ENCODE assay signal across 8 mouse cellular contexts in the genomic region with DNA sequence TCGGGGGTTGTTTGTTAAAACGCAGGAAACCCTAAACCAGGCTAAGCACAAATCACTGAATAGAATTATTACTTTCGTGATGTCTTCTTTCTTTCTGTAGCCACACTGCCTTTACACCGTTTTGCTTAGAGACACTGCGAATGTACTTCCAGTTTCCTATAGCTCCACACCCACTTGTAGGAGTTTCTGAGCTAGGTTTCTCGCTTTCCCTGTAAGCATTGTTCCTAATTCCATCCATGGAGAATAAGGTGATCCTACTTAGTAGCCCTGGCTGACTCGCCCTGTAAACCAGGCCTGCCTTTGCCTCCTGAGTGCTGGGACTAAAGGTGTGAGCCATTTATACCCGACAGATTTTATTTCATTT. TPM values are rescaled to one million over a fixed set of nuclear protein-coding genes. Genes with fewer than 3 reads are reported as not detected.
DNase-seq lines count a peak whose midpoint lies in the region; ATAC-seq and TF ChIP-seq lines count a peak whose summit lies in the region.

No protein-coding gene starts in this region.

- no peaks in the 10 kb centered on the region for H3K9me3 ChIP-seq in hindbrain, embryonic 14.5 days (ENCODE audit: control insufficient read depth, low read length)
- H3K9me3 ChIP-seq in midbrain, embryonic 12.5 days = no peaks in the 10 kb centered on the region

- no peak for TF ChIP-seq POLR2A in kidney, adult 2 months (IDR thresholded peaks at IDR 0.05; ENCODE audit: low read depth, low read length)

- WGBS in kidney, adult 2 months = 8% methylated on average over 8 of the region's 8 CpGs
- 24% methylated on average over 8 of the region's 8 CpGs for WGBS in hindbrain, embryonic 14.5 days
- 22% methylated on average over 8 of the region's 8 CpGs for WGBS in midbrain, embryonic 12.5 days

- peak overlapping the region; percentile 95; the same call in 1 of the 2 replicates for H3K4me3 ChIP-seq in kidney, adult 2 months (ENCODE audit: insufficient read depth, low read depth, low read length)
- peak overlapping the region; percentile 59 for H3K4me3 ChIP-seq in hindbrain, embryonic 14.5 days (replicated peaks; ENCODE audit: low read length)
- H3K4me3 ChIP-seq in midbrain, embryonic 12.5 days = peak overlapping the region; percentile 59

- DNase-seq in kidney, adult 2 months = no peak
- DNase-seq in kidney, postnatal 14 days = no peak
- no peak for DNase-seq in hindbrain, embryonic 14.5 days (ENCODE audit: low spot score)
- no peak for DNase-seq in thymus, postnatal 25 days
- no peak for DNase-seq in spleen, postnatal 14 days (ENCODE audit: low spot score in 2 of 2)
- no peak for DNase-seq in left cerebral cortex, adult 18-20 months (ENCODE audit: low spot score in 2 of 2)

- H3K36me3 ChIP-seq in kidney, adult 2 months (ENCODE audit: control insufficient read depth, insufficient read depth, low read length) = no peaks in the 10 kb centered on the region
- H3K36me3 ChIP-seq in hindbrain, embryonic 14.5 days (replicated peaks; ENCODE audit: control insufficient read depth, insufficient read depth) = no peaks in the 10 kb centered on the region
- H3K36me3 ChIP-seq in midbrain, embryonic 12.5 days = no peaks in the 10 kb centered on the region

- peak overlapping the region; percentile 54 for H3K4me2 ChIP-seq in hindbrain, embryonic 14.5 days (replicated peaks)
- peak overlapping the region; percentile 55 for H3K4me2 ChIP-seq in midbrain, embryonic 12.5 days (replicated peaks)

- no peak overlapping the region for H3K9ac ChIP-seq in hindbrain, embryonic 14.5 days
- no peak overlapping the region for H3K9ac ChIP-seq in midbrain, embryonic 12.5 days (replicated peaks)

- no peaks in the 10 kb centered on the region for H3K4me1 ChIP-seq in kidney, adult 2 months (ENCODE audit: control insufficient read depth, insufficient read depth, low read length)
- 0 out of 2 replicates have a peak, but pooled peaks cover 6% of the 10 kb centered on the region for H3K4me1 ChIP-seq in hindbrain, embryonic 14.5 days (replicated peaks; ENCODE audit: control insufficient read depth, insufficient read depth, low read length)
- H3K4me1 ChIP-seq in midbrain, embryonic 12.5 days = 0 out of 2 replicates have a peak, but pooled peaks cover 7% of the 10 kb centered on the region

- ATAC-seq in common myeloid progenitor, adult 5-6 weeks (replicated peaks; ENCODE audit: low read depth, poor library complexity, severe bottlenecking) = peak; percentile 21; the same call in 1 of the 2 replicates
- peak; percentile 31; the same call in 1 of the 2 replicates for ATAC-seq in hindbrain, embryonic 14.5 days (ENCODE audit: low FRiP score)
- ATAC-seq in midbrain, embryonic 12.5 days (ENCODE audit: low FRiP score, low read depth) = peak; percentile 41

- peak overlapping the region; percentile 9; the same call in 1 of the 2 replicates for H3K27ac ChIP-seq in kidney, adult 2 months (ENCODE audit: insufficient read depth, low read depth, low read length)
- peak overlapping the region; percentile 21; the same call in 1 of the 2 replicates for H3K27ac ChIP-seq in hindbrain, embryonic 14.5 days
- no peak overlapping the region; the same call in 1 of the 2 replicates for H3K27ac ChIP-seq in midbrain, embryonic 12.5 days (replicated peaks)

- no peaks in the 10 kb centered on the region for H3K27me3 ChIP-seq in kidney, adult 2 months (replicated peaks; ENCODE audit: control insufficient read depth, insufficient read depth, low read length)
- H3K27me3 ChIP-seq in hindbrain, embryonic 14.5 days (ENCODE audit: control insufficient read depth, insufficient read depth, low read length) = peaks cover 57% of the 10 kb centered on the region
- peaks cover 50% of the 10 kb centered on the region for H3K27me3 ChIP-seq in midbrain, embryonic 12.5 days

- no peak for TF ChIP-seq CTCF in kidney, adult 2 months (conservative IDR thresholded peaks at IDR 0.05; ENCODE audit: insufficient read depth, insufficient read length, low read depth, low read length)

RNA-seq across cellular contexts. Expression of gene Kantr, which starts 0.4 kb away (rescaled TPM):
- polyA plus RNA-seq in kidney, adult 2 months (2012; rRNA removed) = 7.1 and 8.4 TPM in 2 replicates
- total RNA-seq in common myeloid progenitor, adult 5-6 weeks (2017) = 5.3 and 11.5 TPM in 2 replicates
- polyA plus RNA-seq in hindbrain, embryonic 14.5 days (2014; fragmentation: Nextera tagmentation; extraction: Ambion mirVana) = 30.3 and 35.4 TPM in 2 replicates
- 20.0 and 20.7 TPM in 2 replicates for polyA plus RNA-seq in midbrain, embryonic 12.5 days (2016; fragmentation: Nextera tagmentation; extraction: Ambion mirVana)
- total RNA-seq in left cerebral cortex, adult 18-20 months (2021) = 10 to 100 TPM; 56.0 to 60.3 TPM

RNA-seq across cellular contexts. Expression of gene Tspyl2, which starts 14.6 kb away (rescaled TPM):
- polyA plus RNA-seq in kidney, adult 2 months (2012; rRNA removed) = 16.5 and 19.1 TPM in 2 replicates
- 17.0 and 19.6 TPM in 2 replicates for total RNA-seq in common myeloid progenitor, adult 5-6 weeks (2017)
- polyA plus RNA-seq in hindbrain, embryonic 14.5 days (2014; fragmentation: Nextera tagmentation; extraction: Ambion mirVana) = 39.9 and 40.2 TPM in 2 replicates
- polyA plus RNA-seq in midbrain, embryonic 12.5 days (2016; fragmentation: Nextera tagmentation; extraction: Ambion mirVana) = 48.8 and 57.3 TPM in 2 replicates
- total RNA-seq in left cerebral cortex, adult 18-20 months (2021) = 100 to 1,000 TPM in 1 of 2 experiments, 10 to 100 TPM in 1; 98.9 to 109 TPM

RNA-seq across cellular contexts. Expression of gene Gpr173, which starts 40.8 kb away (rescaled TPM):
- polyA plus RNA-seq in kidney, adult 2 months (2012; rRNA removed) = 2.2 TPM in 2 replicates
- not detected in 2 replicates for total RNA-seq in common myeloid progenitor, adult 5-6 weeks (2017)
- 6.9 and 7.5 TPM in 2 replicates for polyA plus RNA-seq in hindbrain, embryonic 14.5 days (2014; fragmentation: Nextera tagmentation; extraction: Ambion mirVana)
- 8.6 and 9.5 TPM in 2 replicates for polyA plus RNA-seq in midbrain, embryonic 12.5 days (2016; fragmentation: Nextera tagmentation; extraction: Ambion mirVana)
- 10 to 100 TPM; 13.3 to 14.3 TPM for total RNA-seq in left cerebral cortex, adult 18-20 months (2021)
